Mouse (Mus musculus) midbrain, embryonic 11.5 days (tissue): ENCODE data around the gene Agap1. TPM values are rescaled to one million over a fixed set of nuclear protein-coding genes. Genes with fewer than 3 reads are reported as not detected.
A peak's percentile ranks its signal among the peaks of the same experiment; 100 is the strongest.
"Not testable (repeated sequence)": the region's sequence is repeated elsewhere in the genome, so short reads cannot be mapped to it uniquely, and the experiment has no call there.

Experiments
- ATAC-seq: fragments of 200-750 bp; cut with Nextera tagmentation; 2 replicates; pipeline ENCODE4 v1.8.0; 2017; ENCODE audit warnings: moderate TSS enrichment, moderate library complexity; ENCODE audit not compliant: low FRiP score
- DNase-seq: peaks from one replicate; pipeline ENCODE4 v3.0.0; 2015; ENCODE audit warnings: low spot score; ENCODE audit errors: missing footprints
- H3K27ac ChIP-seq: fragments of 300-500 bp; sonication (generic); 2 replicates; pipeline ENCODE4 v1.5.1; 2014; ENCODE audit warnings: low read depth, low read length
- H3K27me3 ChIP-seq: fragments of 300-500 bp; sonication (generic); 2 replicates; pipeline ENCODE4 v1.6.1; 2014; ENCODE audit warnings: mild to moderate bottlenecking, low read length, moderate library complexity, mixed read lengths; ENCODE audit not compliant: control insufficient read depth, insufficient read depth
- H3K36me3 ChIP-seq: fragments of 300-500 bp; sonication (generic); 2 replicates; pipeline ENCODE4 v1.6.1; 2014; ENCODE audit warnings: mild to moderate bottlenecking, low read length, moderate library complexity, mixed read lengths; ENCODE audit not compliant: control insufficient read depth, insufficient read depth
- H3K4me1 ChIP-seq: fragments of 300-500 bp; sonication (generic); 2 replicates; pipeline ENCODE4 v1.6.1; 2014; ENCODE audit warnings: low read length; ENCODE audit not compliant: control insufficient read depth, insufficient read depth
- H3K4me2 ChIP-seq: fragments of 300-500 bp; sonication (generic); 2 replicates; pipeline ENCODE4 v1.6.1; 2014; ENCODE audit warnings: mild to moderate bottlenecking, moderate library complexity
- H3K4me3 ChIP-seq: fragments of 300-500 bp; sonication (generic); 2 replicates; pipeline ENCODE4 v1.5.1; 2014; ENCODE audit warnings: low read depth, low read length
- H3K9ac ChIP-seq: fragments of 300-500 bp; sonication (generic); 2 replicates; pipeline ENCODE4 v1.6.1; 2014; ENCODE audit warnings: low read length
- H3K9me3 ChIP-seq: fragments of 300-500 bp; sonication (generic); 2 replicates; pipeline ENCODE4 v1.6.1; 2016; ENCODE audit warnings: low read length; ENCODE audit not compliant: control insufficient read depth
- WGBS: fragments of 180-500 bp; shearing (Covaris S2); extraction: QIAGEN DNeasy Blood & Tissue Kit; methylation state at CpG from one replicate; pipeline ENCODE4 v1.1.7; 2014; 5-methylcytosine and 5-hydroxymethylcytosine counted together
- polyA plus RNA-seq: library from polyadenylated mRNA; unstranded; fragments of >200 nt; fragmentation: Nextera tagmentation; extraction: Ambion mirVana; gene quantifications from 2 replicates; pipeline ENCODE4 v1.2.1, GENCODE M21; 2014

Gene Agap1
- polyA plus RNA-seq, 1 experiment from 2014 or later = 33.6 TPM

DNA sequence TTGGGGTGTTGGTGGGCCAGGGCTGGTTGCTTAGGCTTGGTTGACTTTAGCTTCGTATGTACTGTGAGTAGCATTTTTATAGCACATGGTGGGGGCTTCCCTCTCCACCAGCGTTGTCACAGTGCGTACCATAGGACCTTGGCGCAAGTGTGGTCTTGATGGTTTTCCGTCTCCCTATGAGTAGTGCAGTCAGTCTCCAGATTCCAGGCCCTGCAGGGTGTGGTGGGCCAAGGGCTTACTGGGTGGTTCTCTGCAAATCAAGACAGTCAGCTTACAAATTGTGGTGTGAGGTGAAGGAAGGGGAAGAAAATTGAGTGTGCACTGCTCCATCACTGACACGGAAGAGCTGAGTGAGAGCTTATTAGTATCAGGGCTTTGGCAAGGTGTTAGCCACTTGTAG, 32.3 kb downstream of the Agap1 start:
- H3K4me3 ChIP-seq = no peak overlapping the region
- no peak overlapping the region for H3K9ac ChIP-seq
- 98% methylated on average over 6 of the region's 6 CpGs for WGBS
- no peaks in the 10 kb centered on the region for H3K27me3 ChIP-seq
- no peak overlapping the region for H3K4me2 ChIP-seq
- H3K36me3 ChIP-seq = no peaks in the 10 kb centered on the region
- H3K27ac ChIP-seq = no peak overlapping the region
- DNase-seq (no peak), ATAC-seq (no peak)
- no peaks in the 10 kb centered on the region for H3K4me1 ChIP-seq
- H3K9me3 ChIP-seq = no peaks in the 10 kb centered on the region

DNA sequence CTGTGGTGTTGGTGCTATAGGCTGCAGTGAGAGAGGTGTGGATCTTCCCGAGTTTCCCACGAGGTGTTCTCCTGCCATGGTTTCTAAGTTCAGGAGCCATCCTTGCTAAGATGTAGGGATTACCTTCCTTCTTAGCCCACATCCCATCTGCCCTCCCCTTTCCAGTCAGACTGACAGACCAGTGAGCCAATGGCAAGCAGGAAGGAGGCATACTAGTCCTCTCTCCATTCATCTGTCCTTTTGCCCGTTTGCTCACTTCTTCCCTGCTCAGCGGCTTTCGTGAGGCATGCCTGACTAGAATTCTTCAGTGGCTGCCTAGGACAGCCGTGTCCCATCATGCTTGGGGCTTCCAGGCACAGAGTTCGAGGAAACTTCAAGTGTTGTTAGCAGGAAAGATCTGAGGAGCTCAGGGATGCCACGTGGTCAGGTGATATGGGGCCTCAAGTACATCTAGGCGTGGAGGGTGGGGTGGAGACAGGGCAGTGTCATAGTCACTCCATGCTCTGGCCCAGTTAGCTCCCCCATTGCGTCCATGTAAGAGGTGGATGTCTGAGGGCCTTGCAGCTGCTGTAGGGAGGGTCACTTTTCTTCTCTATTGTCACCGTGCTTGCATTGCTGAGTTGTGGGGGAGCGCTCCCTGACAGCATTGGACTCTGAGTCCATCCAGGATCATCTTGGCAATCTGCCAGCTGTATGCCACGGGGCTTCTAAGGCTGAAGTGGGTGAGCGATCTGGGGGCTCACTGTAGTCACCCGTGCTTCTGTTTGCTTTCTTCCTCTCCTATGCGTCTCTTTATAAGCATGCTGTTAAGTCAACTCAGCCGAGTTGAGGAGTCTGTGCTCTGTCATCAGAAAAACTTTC, 34.7 kb downstream of the Agap1 start:
- Histone ChIP-seq H3K4me2 (no peak overlapping the region), H3K27ac (no peak overlapping the region), H3K4me1 (no peaks in the 10 kb centered on the region), H3K27me3 (no peaks in the 10 kb centered on the region), H3K4me3 (no peak overlapping the region), H3K9me3 (no peaks in the 10 kb centered on the region), H3K9ac (no peak overlapping the region), H3K36me3 (no peaks in the 10 kb centered on the region)
- no peak for DNase-seq
- ATAC-seq = 0 out of 2 replicates have a peak, but pooled peaks have one; percentile 33
- WGBS = 84% methylated on average over 17 of the region's 17 CpGs

DNA sequence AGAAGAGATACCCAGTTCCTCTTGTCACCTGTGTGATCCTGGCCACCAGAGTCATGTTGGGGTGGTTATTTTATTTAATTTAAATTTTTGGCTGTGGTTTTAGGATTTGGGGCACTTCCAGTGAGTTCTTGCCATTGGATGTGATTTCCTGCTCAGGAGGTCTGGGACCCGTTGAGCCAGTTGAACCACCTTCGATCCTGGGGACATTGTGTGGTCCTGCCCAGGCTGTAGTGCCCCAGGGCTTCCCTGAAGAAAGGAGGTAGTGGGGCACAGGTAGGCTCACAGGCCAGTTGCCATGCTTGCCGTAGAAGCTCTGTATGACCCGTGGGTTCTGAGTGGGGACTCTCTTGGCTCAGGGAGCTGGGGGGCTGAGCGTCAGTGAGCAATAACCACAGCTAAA, 38.6 kb downstream of the Agap1 start:
- DNase-seq = no peak
- no peak overlapping the region for H3K4me3 ChIP-seq
- H3K9ac ChIP-seq = no peak overlapping the region
- ATAC-seq = no peak
- H3K4me2 ChIP-seq = no peak overlapping the region
- H3K27ac ChIP-seq = no peak overlapping the region
- no peaks in the 10 kb centered on the region for H3K9me3 ChIP-seq
- WGBS = 88% methylated on average over 5 of the region's 5 CpGs
- no peaks in the 10 kb centered on the region for H3K27me3 ChIP-seq
- peaks cover 13% of the 10 kb centered on the region for H3K4me1 ChIP-seq
- no peaks in the 10 kb centered on the region for H3K36me3 ChIP-seq

DNA sequence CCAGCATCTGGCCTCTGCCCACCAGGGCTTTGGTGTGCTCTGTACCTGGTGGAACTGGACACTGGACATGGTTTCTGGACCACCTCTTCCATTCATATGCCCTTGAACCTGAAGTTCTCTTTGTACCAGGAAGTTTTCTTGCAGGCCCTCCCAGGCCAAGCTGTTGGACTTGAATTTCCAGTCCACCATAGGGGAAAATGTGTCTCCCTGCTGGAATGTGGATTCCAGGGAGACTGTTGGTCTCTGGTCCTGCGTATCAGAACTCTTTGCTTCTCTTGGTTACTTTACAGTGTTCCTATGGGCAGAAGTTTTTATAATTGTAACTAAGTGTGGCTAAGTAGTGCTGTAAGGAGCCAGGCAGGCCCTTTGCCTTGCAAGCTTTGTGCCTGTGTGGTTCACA, 40.2 kb downstream of the Agap1 start:
- Histone ChIP-seq H3K9ac (no peak overlapping the region), H3K4me3 (no peak overlapping the region), H3K27me3 (no peaks in the 10 kb centered on the region), H3K9me3 (no peaks in the 10 kb centered on the region), H3K4me1 (peaks cover 20% of the 10 kb centered on the region), H3K36me3 (no peaks in the 10 kb centered on the region), H3K27ac (no peak overlapping the region), H3K4me2 (no peak overlapping the region)
- ATAC-seq (no peak), DNase-seq (no peak)
- WGBS = 81% methylated on average over 1 of the region's 1 CpGs

DNA sequence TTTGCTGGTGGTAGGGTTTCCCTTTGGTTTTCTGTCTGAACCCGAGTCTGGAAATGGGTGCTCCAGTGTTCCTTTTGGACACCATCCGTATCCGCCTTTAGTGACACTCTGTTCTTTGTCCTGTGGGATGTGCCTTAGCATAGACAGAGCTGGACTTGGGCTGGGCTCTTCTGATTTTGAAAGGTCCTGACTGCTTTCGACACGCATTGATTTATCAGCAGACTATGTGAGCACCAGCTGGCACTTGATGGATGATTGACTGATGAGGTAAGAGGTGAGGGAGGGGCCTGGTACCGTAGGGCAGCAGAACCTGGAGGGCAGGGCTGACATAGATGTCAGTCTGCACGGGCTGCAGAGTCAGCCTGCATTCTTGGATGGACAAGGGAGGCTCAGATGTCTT, 41.6 kb downstream of the Agap1 start:
- Histone ChIP-seq H3K36me3 (no peaks in the 10 kb centered on the region), H3K4me2 (no peak overlapping the region), H3K4me1 (peaks cover 27% of the 10 kb centered on the region), H3K27ac (no peak overlapping the region), H3K9ac (no peak overlapping the region), H3K27me3 (no peaks in the 10 kb centered on the region), H3K9me3 (no peaks in the 10 kb centered on the region), H3K4me3 (no peak overlapping the region)
- ATAC-seq (no peak), DNase-seq (no peak)
- WGBS = 77% methylated on average over 7 of the region's 7 CpGs

DNA sequence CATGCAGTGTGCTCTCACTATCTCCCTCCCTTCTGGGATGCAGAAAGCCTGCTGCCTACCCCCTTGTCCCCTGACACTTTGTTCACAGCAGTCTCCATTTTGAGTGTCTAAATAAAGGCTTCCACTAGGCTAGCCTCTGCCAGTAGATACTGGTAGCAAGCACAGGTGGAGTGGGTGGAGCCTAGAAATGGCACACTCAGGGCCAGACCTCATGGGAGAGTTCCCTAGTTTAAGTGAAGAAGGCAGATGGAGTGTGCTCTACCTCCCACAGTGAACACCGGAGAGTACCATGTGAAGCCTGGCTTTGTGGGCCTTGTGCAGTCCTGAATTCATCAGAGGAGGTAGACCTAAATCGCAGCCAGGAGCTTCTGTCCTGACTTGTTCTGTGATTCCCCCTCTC, 46.3 kb downstream of the Agap1 start:
- Histone ChIP-seq H3K4me2 (no peak overlapping the region), H3K4me3 (no peak overlapping the region), H3K27ac (no peak overlapping the region), H3K9ac (no peak overlapping the region), H3K4me1 (peaks cover 26% of the 10 kb centered on the region), H3K9me3 (no peaks in the 10 kb centered on the region), H3K27me3 (no peaks in the 10 kb centered on the region), H3K36me3 (no peaks in the 10 kb centered on the region)
- WGBS = 87% methylated on average over 2 of the region's 2 CpGs
- ATAC-seq (no peak), DNase-seq (no peak)

DNA sequence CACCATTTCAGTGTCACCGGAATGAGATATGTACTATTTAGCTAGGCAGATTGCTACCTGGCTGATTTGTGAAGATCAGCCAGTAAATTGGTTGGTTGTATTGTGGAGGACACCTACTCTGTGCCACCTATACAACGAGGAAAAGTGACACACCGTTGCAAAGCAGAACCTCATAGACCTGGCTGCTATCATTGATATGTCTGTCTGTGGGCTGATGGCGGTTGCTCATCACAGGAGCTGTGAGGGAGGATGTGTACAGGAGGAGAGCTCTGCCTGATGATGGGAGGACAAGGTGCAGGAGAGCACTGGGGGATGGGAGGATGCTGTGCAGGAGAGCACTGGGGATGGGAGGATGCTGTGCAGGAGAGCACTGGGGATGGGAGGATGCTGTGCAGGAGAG, 46.7 kb downstream of the Agap1 start:
- WGBS = 93% methylated on average over 4 of the region's 4 CpGs
- no peaks in the 10 kb centered on the region for H3K27me3 ChIP-seq
- H3K4me1 ChIP-seq = peaks cover 23% of the 10 kb centered on the region
- no peak overlapping the region for H3K4me2 ChIP-seq
- DNase-seq = no peak
- H3K9ac ChIP-seq = no peak overlapping the region
- no peaks in the 10 kb centered on the region for H3K36me3 ChIP-seq
- no peak for ATAC-seq
- H3K9me3 ChIP-seq = no peaks in the 10 kb centered on the region
- no peak overlapping the region for H3K4me3 ChIP-seq
- H3K27ac ChIP-seq = no peak overlapping the region

DNA sequence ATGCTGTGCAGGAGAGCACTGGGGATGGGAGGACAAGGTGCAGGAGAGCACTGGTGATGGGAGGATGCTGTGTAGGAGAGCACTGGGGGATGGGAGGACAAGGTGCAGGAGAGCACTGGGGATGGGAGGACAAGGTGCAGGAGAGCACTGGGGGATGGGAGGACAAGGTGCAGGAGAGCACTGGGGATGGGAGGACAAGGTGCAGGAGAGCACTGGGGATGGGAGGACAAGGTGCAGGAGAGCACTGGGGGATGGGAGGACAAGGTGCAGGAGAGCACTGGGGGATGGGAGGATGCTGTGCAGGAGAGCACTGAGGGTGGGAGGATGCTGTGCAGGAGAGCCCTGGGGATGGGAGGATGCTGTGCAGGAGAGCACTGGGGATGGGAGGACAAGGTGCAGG, 47.3 kb downstream of the Agap1 start:
- H3K36me3 ChIP-seq, H3K27ac ChIP-seq, H3K9ac ChIP-seq, H3K4me2 ChIP-seq, DNase-seq, H3K4me3 ChIP-seq, ATAC-seq, H3K9me3 ChIP-seq, H3K27me3 ChIP-seq: not testable (repeated sequence)
- H3K4me1 ChIP-seq = peaks cover 22% of the 10 kb centered on the region

DNA sequence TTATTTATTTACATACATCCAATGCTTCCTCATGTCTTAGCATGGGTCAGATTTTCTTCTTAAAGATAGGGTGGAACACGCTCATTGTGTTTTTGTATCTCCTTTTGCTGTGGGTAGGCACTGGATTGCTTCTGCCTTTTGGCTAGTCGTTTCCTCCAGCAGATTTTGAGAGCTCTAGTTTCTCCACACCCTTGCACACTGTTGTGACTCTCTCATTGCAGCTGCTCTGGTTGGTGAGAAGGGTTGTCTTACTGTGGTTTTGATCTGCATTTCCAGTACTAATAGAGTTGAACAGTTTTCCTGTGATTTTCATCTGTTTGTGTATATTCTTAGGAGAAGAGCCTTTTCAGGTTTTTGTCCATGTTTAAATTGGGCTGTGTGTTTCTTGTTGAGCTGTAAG, 54.6 kb downstream of the Agap1 start:
- Histone ChIP-seq H3K27me3 (no peaks in the 10 kb centered on the region), H3K36me3 (no peaks in the 10 kb centered on the region), H3K4me1 (peaks cover 21% of the 10 kb centered on the region), H3K27ac (no peak overlapping the region), H3K4me3 (no peak overlapping the region), H3K4me2 (no peak overlapping the region), H3K9me3 (no peaks in the 10 kb centered on the region), H3K9ac (no peak overlapping the region)
- WGBS = 67% methylated on average over 2 of the region's 2 CpGs
- DNase-seq = no peak
- ATAC-seq = no peak
